Mouse (Mus musculus) embryonic fibroblast, embryonic 13.5 days (primary cell): Measurements from ENCODE around the gene Hpd.

Source experiments
- CTCF ChIP-seq: IDR thresholded peaks from 2 replicates; pipeline ENCODE4 v1.5.1; 2011; ENCODE audit warnings: mild to moderate bottlenecking, control low read depth, low read length, moderate library complexity, borderline replicate concordance; ENCODE audit not compliant: insufficient read depth
- POLR2A ChIP-seq: IDR thresholded peaks from 2 replicates; pipeline ENCODE4 v1.6.1; 2011; ENCODE audit warnings: low read depth, mild to moderate bottlenecking, control low read depth, low read length, moderate library complexity

GRCm38 (mm10) chr5:123137044-123137909, 45.2 kb downstream of the Hpd start:
- TF ChIP-seq POLR2A (peak; percentile 55), CTCF (no peak)
